ENCODE assay signal across 8 mouse cellular contexts in the genomic region with DNA sequence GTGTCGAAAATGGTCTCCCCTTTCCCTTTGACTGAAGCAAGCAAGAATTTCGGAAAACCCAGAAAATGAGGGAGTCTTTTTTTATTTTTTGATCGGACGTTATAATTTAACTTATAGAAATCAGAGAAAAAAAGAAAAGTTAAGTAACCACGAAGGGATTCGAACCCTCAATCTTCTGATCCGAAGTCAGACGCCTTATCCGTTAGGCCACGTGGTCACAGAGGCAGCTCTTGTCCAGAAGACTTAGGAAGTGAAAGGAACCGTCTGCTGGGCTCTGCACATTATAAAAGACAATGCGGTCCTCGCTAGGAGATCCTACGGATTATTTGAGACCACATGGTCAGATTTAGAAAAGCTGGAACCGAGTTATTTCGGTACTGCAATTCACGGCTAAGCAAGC. TPM values are rescaled to one million over a fixed set of nuclear protein-coding genes. Genes with fewer than 3 reads are reported as not detected.
DNase-seq lines count a peak whose midpoint lies in the region; ATAC-seq and TF ChIP-seq lines count a peak whose summit lies in the region.

No protein-coding gene starts in this region.

- in situ Hi-C loops in ES-E14 (cut with MboI; ENCODE audit: low sequenced_read_pairs in 2 of 2, unreplicated experiment in 2 of 2) = loop anchor here (10.0 to 25.0 kb wide), 2 partner anchors 1489 to 1602 kb away; a partner anchor contains a TSS

- peak; percentile 54 for ATAC-seq in forebrain, postnatal 0 days
- ATAC-seq in neural tube, embryonic 13.5 days (ENCODE audit: low read depth) = 0 out of 2 replicates have a peak, but pooled peaks have one; percentile 21

- H3K27me3 ChIP-seq in forebrain, postnatal 0 days (ENCODE audit: insufficient read depth, low read length) = no peaks in the 10 kb centered on the region
- no peaks in the 10 kb centered on the region for H3K27me3 ChIP-seq in neural tube, embryonic 13.5 days

- no peak for TF ChIP-seq CTCF in forebrain, postnatal 0 days (IDR thresholded peaks at IDR 0.05; ENCODE audit: low read depth)
- TF ChIP-seq CTCF in layer of hippocampus, adult 2 months (conservative IDR thresholded peaks at IDR 0.05) = no peak

- H3K4me2 ChIP-seq in forebrain, postnatal 0 days (ENCODE audit: low read depth) = peak overlapping the region; percentile 55
- peak overlapping the region; percentile 55 for H3K4me2 ChIP-seq in neural tube, embryonic 13.5 days

- no peaks in the 10 kb centered on the region for H3K9me3 ChIP-seq in ES-E14 (ENCODE audit: control insufficient read depth, insufficient read depth, low read depth, low read length)
- H3K9me3 ChIP-seq in forebrain, postnatal 0 days (ENCODE audit: low read length) = no peaks in the 10 kb centered on the region
- H3K9me3 ChIP-seq in neural tube, embryonic 13.5 days = no peaks in the 10 kb centered on the region

- H3K36me3 ChIP-seq in ES-E14 (ENCODE audit: control insufficient read depth, insufficient read depth, low read length, poor library complexity, severe bottlenecking) = no peaks in the 10 kb centered on the region
- H3K36me3 ChIP-seq in forebrain, postnatal 0 days (ENCODE audit: insufficient read depth) = no peaks in the 10 kb centered on the region
- no peaks in the 10 kb centered on the region for H3K36me3 ChIP-seq in neural tube, embryonic 13.5 days

- H3K4me1 ChIP-seq in ES-E14 (ENCODE audit: control insufficient read depth in 2 of 2, insufficient read depth in 2 of 2, low read length in 2 of 2, poor library complexity in 1 of 2) = no peaks in the 10 kb centered on the region; a peak in 1 of 4 replicates
- no peaks in the 10 kb centered on the region for H3K4me1 ChIP-seq in forebrain, postnatal 0 days (ENCODE audit: insufficient read depth)
- peaks cover 28% of the 10 kb centered on the region for H3K4me1 ChIP-seq in neural tube, embryonic 13.5 days (replicated peaks)

- WGBS in forebrain, postnatal 0 days = under 1% methylated on average over 17 of the region's 17 CpGs
- 1% methylated on average over 17 of the region's 17 CpGs for WGBS in neural tube, embryonic 13.5 days

- no peak overlapping the region for H3K27ac ChIP-seq in ES-E14 (ENCODE audit: insufficient read depth, low read depth, low read length, poor library complexity, severe bottlenecking)
- H3K27ac ChIP-seq in forebrain, postnatal 0 days (ENCODE audit: low read depth, low read length) = peak overlapping the region; percentile 71
- H3K27ac ChIP-seq in layer of hippocampus, adult 2 months = peak overlapping the region; percentile 64
- H3K27ac ChIP-seq in neural tube, embryonic 13.5 days (replicated peaks) = peak overlapping the region; percentile 83

- peak overlapping the region; percentile 64; the same call in 1 of the 2 replicates for H3K9ac ChIP-seq in ES-E14 (ENCODE audit: insufficient read depth, low read depth, low read length, poor library complexity, severe bottlenecking)
- peak overlapping the region; percentile 56 for H3K9ac ChIP-seq in forebrain, postnatal 0 days
- peak overlapping the region; percentile 72 for H3K9ac ChIP-seq in neural tube, embryonic 13.5 days

- intact Hi-C loops in heart, postnatal 36 days (cut with DNase I) = loop anchor here (5.0 kb wide), 1 partner anchor 1814 kb away; no protein-coding TSS in a partner anchor

- H3K4me3 ChIP-seq in ES-E14 (ENCODE audit: insufficient read depth in 1 of 2, low read depth in 1 of 2, low read length in 2 of 2, poor library complexity in 1 of 2, severe bottlenecking in 1 of 2) = peak overlapping the region; percentile 60 to 64
- peak overlapping the region; percentile 50 for H3K4me3 ChIP-seq in forebrain, postnatal 0 days (ENCODE audit: low read depth, low read length)
- H3K4me3 ChIP-seq in layer of hippocampus, adult 2 months = peak overlapping the region; percentile 67
- peak overlapping the region; percentile 48 for H3K4me3 ChIP-seq in neural tube, embryonic 13.5 days

- DNase-seq in ES-E14 (ENCODE audit: low read depth, low spot score) = no peak
- peak; percentile 91 for DNase-seq in cerebellum, adult 8-10 months
- peak; percentile 98 for DNase-seq in forebrain, postnatal 0 days
- DNase-seq in heart, postnatal 36 days = peak; percentile 92 to 94
- DNase-seq in layer of hippocampus, adult 2 months (ENCODE audit: low spot score in 2 of 2) = peak; percentile 91 to 97
- peak; percentile 88 to 91 for DNase-seq in lung, adult 18-20 months
- DNase-seq in testis, postnatal 10 days (ENCODE audit: low spot score) = peak; percentile 92

TF ChIP-seq in ES-E14, 5 proteins besides CTCF, POLR2A, EP300 and RAD21:
- TF ChIP-seq ZNF384 (IDR thresholded peaks at IDR 0.05; ENCODE audit: low read depth, low read length) (0 out of 2 replicates have a peak, but pooled peaks have one; percentile 54), MAFK (IDR thresholded peaks at IDR 0.05; ENCODE audit: insufficient read depth, low read depth, low read length) (peak; percentile 84), HCFC1 (IDR thresholded peaks at IDR 0.05; ENCODE audit: borderline replicate concordance, insufficient read depth, low read length) (no peak)

RNA-seq across cellular contexts. Expression of a gene that starts 4.5 kb away (rescaled TPM):
- total RNA-seq in ES-E14 (2012; rRNA removed) = 2,382 and 2,804 TPM in 2 replicates
- total RNA-seq in forebrain, postnatal 0 days (2014; rRNA removed) = 1,275 and 1,840 TPM in 2 replicates
- polyA plus RNA-seq in forebrain, postnatal 0 days (2015; fragmentation: Nextera tagmentation; extraction: Ambion mirVana) = 4.1 and 5.7 TPM in 2 replicates
- total RNA-seq in heart, postnatal 36 days (2021) = 100 to 1,000 TPM; 268 to 283 TPM
- 100 to 1,000 TPM; 333 to 344 TPM for total RNA-seq in layer of hippocampus, adult 2 months (2021)
- 2.4 and 2.6 TPM in 2 replicates for polyA plus RNA-seq in neural tube, embryonic 13.5 days (2015; fragmentation: Nextera tagmentation; extraction: Ambion mirVana)

RNA-seq across cellular contexts. Expression of a gene that starts 7.4 kb away (rescaled TPM):
- 1,402 and 1,887 TPM in 2 replicates for total RNA-seq in ES-E14 (2012; rRNA removed)
- 135 and 227 TPM in 2 replicates for total RNA-seq in forebrain, postnatal 0 days (2014; rRNA removed)
- not detected in 2 replicates for polyA plus RNA-seq in forebrain, postnatal 0 days (2015; fragmentation: Nextera tagmentation; extraction: Ambion mirVana)
- total RNA-seq in heart, postnatal 36 days (2021) = 10 to 100 TPM; 14.1 to 19.0 TPM
- total RNA-seq in layer of hippocampus, adult 2 months (2021) = 10 to 100 TPM in 1 of 2 experiments, 1 to 10 TPM in 1; 6.9 to 12.2 TPM
- polyA plus RNA-seq in neural tube, embryonic 13.5 days (2015; fragmentation: Nextera tagmentation; extraction: Ambion mirVana) = 0.95 TPM in 1 of 2 replicates, not detected in the other

RNA-seq across cellular contexts. Expression of a gene that starts 8.9 kb away (rescaled TPM):
- 436 and 621 TPM in 2 replicates for total RNA-seq in ES-E14 (2012; rRNA removed)
- 116 and 134 TPM in 2 replicates for total RNA-seq in forebrain, postnatal 0 days (2014; rRNA removed)
- polyA plus RNA-seq in forebrain, postnatal 0 days (2015; fragmentation: Nextera tagmentation; extraction: Ambion mirVana) = 0.50 TPM in 1 of 2 replicates, not detected in the other
- 1 to 10 TPM; 2.5 to 4.1 TPM for total RNA-seq in heart, postnatal 36 days (2021)
- 1 to 10 TPM; 3.6 to 5.5 TPM for total RNA-seq in layer of hippocampus, adult 2 months (2021)
- 1.1 and 1.3 TPM in 2 replicates for polyA plus RNA-seq in neural tube, embryonic 13.5 days (2015; fragmentation: Nextera tagmentation; extraction: Ambion mirVana)

RNA-seq across cellular contexts. Expression of a gene that starts 16.9 kb away (rescaled TPM):
- total RNA-seq in ES-E14 (2012; rRNA removed) = 98.5 and 146 TPM in 2 replicates
- total RNA-seq in forebrain, postnatal 0 days (2014; rRNA removed) = 12.5 and 17.0 TPM in 2 replicates
- 0.17 TPM in 1 of 2 replicates, not detected in the other for polyA plus RNA-seq in forebrain, postnatal 0 days (2015; fragmentation: Nextera tagmentation; extraction: Ambion mirVana)
- total RNA-seq in heart, postnatal 36 days (2021) = 1 to 10 TPM in 1 of 2 experiments, under 1 TPM in 1; 0.94 to 1.9 TPM
- 1 to 10 TPM in 1 of 2 experiments, under 1 TPM in 1; 0.39 to 1.2 TPM for total RNA-seq in layer of hippocampus, adult 2 months (2021)
- 0.61 TPM in 1 of 2 replicates, not detected in the other for polyA plus RNA-seq in neural tube, embryonic 13.5 days (2015; fragmentation: Nextera tagmentation; extraction: Ambion mirVana)

RNA-seq across cellular contexts. Expression of a gene that starts 17.5 kb away (rescaled TPM):
- total RNA-seq in ES-E14 (2012; rRNA removed) = 245 and 289 TPM in 2 replicates
- total RNA-seq in forebrain, postnatal 0 days (2014; rRNA removed) = 116 and 119 TPM in 2 replicates
- 0.17 and 0.47 TPM in 2 replicates for polyA plus RNA-seq in forebrain, postnatal 0 days (2015; fragmentation: Nextera tagmentation; extraction: Ambion mirVana)
- 10 to 100 TPM in 1 of 2 experiments, 1 to 10 TPM in 1; 7.4 to 10.0 TPM for total RNA-seq in heart, postnatal 36 days (2021)
- 10 to 100 TPM; 17.7 to 18.3 TPM for total RNA-seq in layer of hippocampus, adult 2 months (2021)
- polyA plus RNA-seq in neural tube, embryonic 13.5 days (2015; fragmentation: Nextera tagmentation; extraction: Ambion mirVana) = not detected in 2 replicates

Comparison
In these comparisons a context has a peak if more than half of its experiments do, and no peak if none do; other contexts are left out.
1. RNA of a gene that starts 8.9 kb away (total RNA-seq): 436 to 621 TPM in ES-E14 and 116 to 134 TPM in forebrain, postnatal 0 days; 3.6 to 5.5 TPM in layer of hippocampus, adult 2 months and 2.5 to 4.1 TPM in heart, postnatal 36 days; every median in the first group is over 10 times any median in the second.
2. Peak in every context shown above with its lines, with median percentiles within 50 percentile points of each other: H3K4me3 ChIP-seq and H3K9ac ChIP-seq.